Mouse (Mus musculus) heart, adult 2 months (tissue): ENCODE measurements around the gene Spcs2. TPM values are rescaled to one million over a fixed set of nuclear protein-coding genes. Genes with fewer than 3 reads are reported as not detected.
"Not testable (repeated sequence)": the region's sequence is repeated elsewhere in the genome, so short reads cannot be mapped to it uniquely, and the experiment has no call there.

Experiments
- DNase-seq, 2 experiments: peaks; one replicate each; pipeline ENCODE4 v3.0.0; 2021
- H3K27ac ChIP-seq: fragments of 200-600 bp; 2 replicates; pipeline ENCODE4 v1.8.1; 2022
- H3K27me3 ChIP-seq: fragments of 200-500 bp; 2 replicates; pipeline ENCODE4 v1.6.1; 2012; ENCODE audit warnings: mild to moderate bottlenecking, low read length, inconsistent platforms, mixed read lengths; ENCODE audit not compliant: control insufficient read depth, insufficient read depth
- H3K36me3 ChIP-seq: fragments of 200-500 bp; 2 replicates; pipeline ENCODE4 v1.6.1; 2012; ENCODE audit warnings: low read length, inconsistent platforms; ENCODE audit not compliant: control insufficient read depth, insufficient read depth
- H3K4me1 ChIP-seq: fragments of 200-500 bp; 2 replicates; pipeline ENCODE4 v1.6.1; 2011; ENCODE audit warnings: low read length; ENCODE audit not compliant: control insufficient read depth, insufficient read depth
- H3K4me3 ChIP-seq: fragments of 200-600 bp; 2 replicates; pipeline ENCODE4 v1.8.1; 2022
- H3K79me2 ChIP-seq: fragments of 200-500 bp; replicated peaks from 2 replicates; pipeline ENCODE4 v1.6.1; 2012; ENCODE audit warnings: mild to moderate bottlenecking, inconsistent platforms, low read length, moderate library complexity, mixed read lengths; ENCODE audit not compliant: control insufficient read depth, insufficient read depth
- H3K9ac ChIP-seq: fragments of 200-500 bp; 2 replicates; pipeline ENCODE4 v1.6.1; 2012; ENCODE audit warnings: low read depth, mild to moderate bottlenecking, control low read depth, inconsistent platforms, low read length, mixed read lengths
- CTCF ChIP-seq: fragments of 200-600 bp; IDR thresholded peaks from 2 replicates; pipeline ENCODE4 v1.8.1; 2022; ENCODE audit warnings: antibody characterized with exemption, mild to moderate bottlenecking, moderate library complexity
- EP300 ChIP-seq: fragments of 200-500 bp; IDR thresholded peaks from 2 replicates; pipeline ENCODE4 v1.6.1; 2011; ENCODE audit warnings: low read depth, low read length, control low read depth; ENCODE audit not compliant: insufficient read depth
- POLR2A ChIP-seq: fragments of 200-500 bp; IDR thresholded peaks from 2 replicates; pipeline ENCODE4 v1.6.1; 2011; ENCODE audit warnings: mild to moderate bottlenecking, low read depth, low read length, control low read depth; ENCODE audit not compliant: insufficient read depth
- WGBS: fragments of 180-500 bp; shearing (Covaris S2); methylation state at CpG from one replicate; pipeline ENCODE4 v1.1.7; 2018; 5-methylcytosine and 5-hydroxymethylcytosine counted together
- intact Hi-C: fragments of 180-260 bp; cut with DNase I; formaldehyde crosslinking; loops from one replicate; pipeline ENCODE4 v1.15.1; 2025
- polyA plus RNA-seq: library from polyadenylated mRNA; depleted of rRNA; stranded (reverse); fragments of >200 nt; gene quantifications from 2 replicates; pipeline ENCODE4 v1.2.3, GENCODE M21; 2012
- total RNA-seq, 2 experiments: library from RNA; stranded (reverse); gene quantifications; 2 replicates each; pipeline ENCODE4 v1.2.3; 2021

The Spcs2 gene
- total and polyA plus RNA-seq, 3 experiments: 21.0 to 60.9 (median 58.8) TPM

DNA sequence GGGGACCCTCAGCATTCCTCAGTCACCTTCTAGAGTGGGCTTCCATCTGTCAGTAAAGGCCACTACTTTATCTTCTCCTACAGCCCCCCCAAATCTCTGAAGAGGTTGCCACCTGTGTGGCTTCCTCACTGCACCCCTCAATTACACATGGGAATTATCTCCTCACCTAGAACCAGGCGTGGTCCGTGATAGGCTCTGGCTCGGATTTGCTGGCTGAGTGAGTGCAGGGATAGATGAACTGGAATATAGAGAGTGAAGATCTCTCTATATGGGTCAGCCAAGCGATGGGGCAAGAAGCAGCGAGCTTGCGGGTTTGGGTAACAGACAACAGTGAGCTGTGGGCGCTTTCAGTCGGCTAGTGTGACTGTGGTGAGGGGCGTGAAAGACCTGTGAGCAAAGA, 37.8 kb downstream of the Spcs2 start:
- WGBS: 84% methylated on average over 9 of the region's 9 CpGs
- no peak overlapping the region for H3K9ac ChIP-seq

DNA sequence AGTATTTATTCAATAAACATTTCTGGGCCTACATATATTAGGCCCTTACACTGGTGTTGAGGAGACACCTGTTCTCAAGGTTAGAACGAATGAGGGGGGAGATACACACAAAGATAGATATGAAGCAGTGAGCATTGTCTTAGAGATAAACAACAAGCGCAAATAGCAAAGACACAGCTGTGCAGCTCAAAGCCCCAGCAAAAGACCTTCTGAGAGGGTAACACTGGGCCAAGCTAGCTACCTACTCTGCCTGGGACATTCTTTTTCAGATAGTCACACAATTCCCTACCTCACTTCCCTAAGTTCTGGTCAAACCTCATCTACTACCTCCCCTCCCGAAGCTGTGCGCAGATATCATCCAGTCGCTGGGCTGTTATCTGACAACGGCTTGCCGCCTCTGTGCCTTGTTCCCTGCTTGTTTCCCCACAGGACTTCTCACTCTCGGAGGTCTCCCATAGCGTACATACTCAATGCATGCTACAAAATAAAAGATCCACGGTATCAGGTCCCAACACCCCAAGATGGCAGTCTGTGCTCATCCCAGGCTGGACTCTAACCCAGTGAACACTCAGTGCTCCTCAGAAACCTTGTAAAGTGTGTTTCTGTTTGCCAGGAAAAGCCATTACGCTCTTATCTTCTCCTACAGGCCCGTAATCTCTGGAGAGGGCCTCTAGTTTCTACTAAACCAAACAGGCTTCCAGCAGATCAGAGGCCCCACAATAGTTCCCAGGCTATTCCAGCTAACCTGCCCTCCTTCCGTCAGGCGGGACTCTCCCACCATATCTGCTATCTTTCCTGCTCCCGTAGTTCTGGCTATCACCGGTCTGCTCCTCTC, 38.4 kb downstream of the Spcs2 start:
- Histone ChIP-seq H3K36me3 (no peaks in the 10 kb centered on the region), H3K27me3 (no peaks in the 10 kb centered on the region), H3K4me1 (peaks cover 2% of the 10 kb centered on the region), H3K4me3 (no peak overlapping the region), H3K27ac (no peak overlapping the region), H3K79me2 (no peaks in the 10 kb centered on the region), H3K9ac (no peak overlapping the region)
- 64% methylated on average over 16 of the region's 16 CpGs for WGBS
- TF ChIP-seq EP300 (no peak), POLR2A (no peak), CTCF (no peak)
- DNase-seq: no peak
- intact Hi-C loops: no loop called here

More for the DNA sequence above, 37.8 kb downstream of the Spcs2 start:
- no peaks in the 10 kb centered on the region for H3K36me3 ChIP-seq
- no peak overlapping the region for H3K4me3 ChIP-seq
- no peaks in the 10 kb centered on the region for H3K79me2 ChIP-seq
- H3K27me3 ChIP-seq: no peaks in the 10 kb centered on the region
- no peak for DNase-seq
- intact Hi-C loops: no loop called here
- peaks cover 2% of the 10 kb centered on the region for H3K4me1 ChIP-seq
- H3K27ac ChIP-seq: no peak overlapping the region
- TF ChIP-seq CTCF (no peak), EP300 (no peak), POLR2A (no peak)

- H3K79me2 ChIP-seq: no peaks in the 10 kb centered on the region
- H3K4me3 ChIP-seq: no peak overlapping the region
- WGBS: 64% methylated on average over 10 of the region's 10 CpGs
- DNase-seq: no peak
- no peak overlapping the region for H3K9ac ChIP-seq
- intact Hi-C loops: no loop called here
- no peak overlapping the region for H3K27ac ChIP-seq
- peaks cover 2% of the 10 kb centered on the region for H3K4me1 ChIP-seq
- H3K27me3 ChIP-seq: no peaks in the 10 kb centered on the region
- H3K36me3 ChIP-seq: no peaks in the 10 kb centered on the region
- TF ChIP-seq CTCF (no peak), POLR2A (no peak), EP300 (no peak)
Observed at GRCm38 (mm10) chr7:99823045-99823663, 40.1 kb downstream of the Spcs2 start.

DNA sequence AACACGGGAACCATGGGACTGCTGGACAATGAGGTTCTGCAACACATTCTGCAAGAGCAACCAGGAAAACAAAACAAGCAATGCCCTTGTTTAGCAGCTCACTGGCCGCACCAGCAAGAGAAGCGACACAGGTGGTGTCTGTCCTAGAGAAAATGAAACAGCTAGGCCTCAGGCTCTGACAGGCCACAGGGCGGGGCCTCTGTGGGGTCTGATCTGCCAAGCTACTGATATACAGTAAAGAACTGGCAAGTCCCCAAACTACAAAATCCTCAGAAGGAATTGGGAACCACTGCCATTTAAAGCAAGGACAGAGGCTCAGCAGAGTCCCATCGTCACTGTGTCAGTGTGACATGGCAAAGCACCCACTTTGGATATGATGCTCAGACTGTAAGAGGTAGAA, 40.8 kb downstream of the Spcs2 start:
- no peak for DNase-seq
- no peak overlapping the region for H3K9ac ChIP-seq
- H3K79me2 ChIP-seq: no peaks in the 10 kb centered on the region
- H3K27me3 ChIP-seq: no peaks in the 10 kb centered on the region
- H3K4me1 ChIP-seq: peaks cover 2% of the 10 kb centered on the region
- H3K36me3 ChIP-seq: no peaks in the 10 kb centered on the region
- no peak overlapping the region for H3K27ac ChIP-seq
- TF ChIP-seq EP300 (no peak), CTCF (no peak), POLR2A (no peak)
- intact Hi-C loops: no loop called here
- no peak overlapping the region for H3K4me3 ChIP-seq
- 85% methylated on average over 5 of the region's 5 CpGs for WGBS

- no peak for DNase-seq
- Histone ChIP-seq H3K27me3 (no peaks in the 10 kb centered on the region), H3K27ac (no peak overlapping the region), H3K36me3 (no peaks in the 10 kb centered on the region), H3K4me1 (no peaks in the 10 kb centered on the region; the same call in none of the 2 replicates), H3K4me3 (no peak overlapping the region), H3K79me2 (no peaks in the 10 kb centered on the region), H3K9ac (no peak overlapping the region)
- 90% methylated on average over 2 of the region's 2 CpGs for WGBS
- TF ChIP-seq POLR2A (no peak), EP300 (no peak)
- intact Hi-C loops: no loop called here
Observed at GRCm38 (mm10) chr7:99821953-99822352, 41.3 kb downstream of the Spcs2 start.

DNA sequence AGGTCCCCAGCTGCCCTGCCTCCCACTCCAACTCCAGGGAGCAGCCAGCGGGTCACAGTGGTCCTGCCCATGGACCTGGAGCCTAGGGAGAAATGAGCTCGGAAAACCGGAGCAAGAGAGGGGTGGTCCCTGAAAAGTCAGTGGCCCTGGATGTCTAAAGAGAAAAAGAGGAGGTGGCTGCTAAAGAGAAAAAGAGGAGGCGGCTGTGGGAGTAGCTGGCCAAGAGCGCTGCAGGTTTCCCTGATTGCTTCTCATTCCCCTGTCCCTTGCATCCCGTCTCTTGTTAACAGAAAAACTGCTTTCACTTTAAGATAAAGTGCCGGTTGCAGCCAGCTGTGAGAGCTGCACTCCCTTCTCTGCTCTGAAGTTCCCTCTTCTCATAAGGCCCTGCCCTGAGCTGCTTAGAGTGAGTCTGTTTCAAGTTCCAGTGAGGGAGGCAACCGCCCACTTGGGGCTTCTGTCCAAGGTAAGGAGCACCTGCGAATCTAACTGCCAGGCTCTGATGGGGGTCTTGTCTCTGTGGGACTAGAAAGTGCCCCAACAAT, 45.0 kb downstream of the Spcs2 start:
- H3K4me3 ChIP-seq, H3K27ac ChIP-seq: not testable (repeated sequence)

More for the DNA sequence above, 45.0 kb downstream of the Spcs2 start:
- H3K9ac ChIP-seq: peak overlapping the region; percentile 34; the same call in 1 of the 2 replicates
- H3K27me3 ChIP-seq, H3K36me3 ChIP-seq, H3K79me2 ChIP-seq, H3K4me1 ChIP-seq, intact Hi-C loops: not testable (repeated sequence)
- DNase-seq: peak in 1 of 2 experiments; percentile 33
- 26% methylated on average over 9 of the region's 9 CpGs for WGBS
